Mouse (Mus musculus) lung, postnatal 0 days (tissue): ENCODE results near the gene Dytn.

Experiments used
- CTCF ChIP-seq: IDR thresholded peaks from 2 replicates; pipeline ENCODE4 v1.5.1; 2016; ENCODE audit warnings: antibody characterized with exemption, mild to moderate bottlenecking
- EP300 ChIP-seq: IDR thresholded peaks from 2 replicates; pipeline ENCODE4 v1.6.1; 2016; ENCODE audit warnings: antibody characterized with exemption, mild to moderate bottlenecking, control low read depth

DNA sequence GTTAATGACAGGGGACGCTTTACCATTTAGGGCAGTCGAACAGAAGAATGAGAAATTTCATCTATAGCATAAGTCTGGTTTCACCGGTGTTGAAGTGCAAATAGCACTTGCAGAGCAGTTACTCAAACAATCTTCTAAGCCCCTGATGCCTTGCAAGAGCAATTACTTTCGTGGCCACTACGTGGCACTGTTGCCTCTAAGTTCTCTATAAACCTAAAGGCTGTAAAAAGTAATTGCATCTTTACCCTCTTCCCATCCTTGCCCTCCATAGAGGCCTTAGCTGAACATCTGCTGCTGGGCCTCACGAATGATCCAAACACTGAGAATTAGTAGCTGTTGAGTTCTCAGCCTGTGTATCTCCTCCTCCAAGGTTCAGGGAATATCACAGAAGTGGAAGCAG is 28.7 kb downstream of the Dytn start:
- peak; percentile 79 for TF ChIP-seq CTCF
- no peak for TF ChIP-seq EP300
